Mouse (Mus musculus) kidney, adult 2 months (tissue): ENCODE measurements around the gene Rnf186.

Experiments
- CTCF ChIP-seq: fragments of 200-500 bp; conservative IDR thresholded peaks from 2 replicates; pipeline ENCODE4 v1.5.1; 2011; ENCODE audit warnings: low read depth, mild to moderate bottlenecking, control low read depth, low read length, moderate library complexity, mixed read lengths; ENCODE audit not compliant: insufficient read depth, insufficient read length
- POLR2A ChIP-seq: fragments of 200-500 bp; IDR thresholded peaks from one replicate; pipeline ENCODE4 v1.6.1; 2011; ENCODE audit warnings: low read depth, low read length, control low read depth

GRCm38 (mm10) chr4:138966866-138967265 lies at the start of gene Rnf186:
- peak; percentile 34 for TF ChIP-seq CTCF
- peak; percentile 80 for TF ChIP-seq POLR2A
